Mouse (Mus musculus) C2C12 (cell line): ENCODE data around the gene Kdm2b. TPM values are rescaled to one million over a fixed set of nuclear protein-coding genes. Genes with fewer than 3 reads are reported as not detected.

Experiments
- H3K27me3 ChIP-seq: one replicate; pipeline ENCODE4 v1.6.1; 2011; ENCODE audit not compliant: control insufficient read depth, insufficient read depth, insufficient read length
- H3K36me3 ChIP-seq: one replicate; pipeline ENCODE4 v1.6.1; 2011; ENCODE audit not compliant: control insufficient read depth, insufficient read depth
- H3K4me3 ChIP-seq: one replicate; pipeline ENCODE4 v1.5.1; 2011; ENCODE audit warnings: mild to moderate bottlenecking, control low read depth; ENCODE audit not compliant: poor library complexity, insufficient read depth, severe bottlenecking
- H3K79me2 ChIP-seq: one replicate; pipeline ENCODE4 v1.6.1; 2011; ENCODE audit not compliant: control insufficient read depth, insufficient read depth
- H3K79me3 ChIP-seq: one replicate; pipeline ENCODE4 v1.6.1; 2011; ENCODE audit warnings: low read depth, control low read depth
- H3ac ChIP-seq: one replicate; pipeline ENCODE3; 2011; ENCODE audit warnings: low read depth; ENCODE audit not compliant: control insufficient read depth, insufficient read length
- CEBPB ChIP-seq: IDR thresholded peaks from one replicate; pipeline ENCODE4 v1.6.1; 2011; ENCODE audit warnings: low read depth, mild to moderate bottlenecking, control low read depth, moderate library complexity
- CTCF ChIP-seq: IDR thresholded peaks from one replicate; pipeline ENCODE4 v1.5.1; 2011; ENCODE audit not compliant: control insufficient read depth, insufficient read depth, insufficient read length
- FOSL1 ChIP-seq: IDR thresholded peaks from one replicate; pipeline ENCODE4 v1.8.0; 2011; ENCODE audit warnings: mild to moderate bottlenecking, low read length; ENCODE audit not compliant: poor library complexity, insufficient read depth, severe bottlenecking
- MAX ChIP-seq: IDR thresholded peaks from one replicate; pipeline ENCODE4 v1.6.1; 2011; ENCODE audit warnings: mild to moderate bottlenecking, control low read depth
- MYOD1 ChIP-seq: IDR thresholded peaks from one replicate; pipeline ENCODE4 v1.6.1; 2011; ENCODE audit warnings: low read depth; ENCODE audit not compliant: control insufficient read depth, insufficient read length
- MYOG ChIP-seq: IDR thresholded peaks from one replicate; pipeline ENCODE4 v1.6.1; 2011; ENCODE audit not compliant: control insufficient read depth, insufficient read length; ENCODE audit errors: extremely low read depth
- USF1 ChIP-seq: IDR thresholded peaks from one replicate; pipeline ENCODE4 v1.6.1; 2011; ENCODE audit warnings: low read depth, mild to moderate bottlenecking, control low read depth, moderate library complexity
- polyA plus RNA-seq: library from polyadenylated mRNA; unstranded; fragments of >200 nt; fragmentation: generic; extraction: Trizol; gene quantifications from one replicate; pipeline ENCODE4 v1.2.1, GENCODE M21; 2012; ENCODE audit warnings: missing spikeins

The Kdm2b gene
- polyA plus RNA-seq, 1 experiment, result 15.3 TPM

- no peak overlapping the region for H3ac ChIP-seq
- H3K36me3 ChIP-seq, result no peaks in the 10 kb centered on the region
- H3K4me3 ChIP-seq, result no peak overlapping the region
- no peak for TF ChIP-seq USF1
- TF ChIP-seq MYOD1, result no peak
- no peak for TF ChIP-seq FOSL1
- no peak for TF ChIP-seq MYOG
- no peak for TF ChIP-seq MAX
- TF ChIP-seq CEBPB, result no peak
- TF ChIP-seq CTCF, result no peak
- H3K79me2 ChIP-seq, result no peaks in the 10 kb centered on the region
- no peaks in the 10 kb centered on the region for H3K79me3 ChIP-seq
- no peaks in the 10 kb centered on the region for H3K27me3 ChIP-seq
Measured at GRCm38 (mm10) chr5:122937031-122937430, 52.6 kb downstream of the Kdm2b start.

- Histone ChIP-seq H3K4me3 (no peak overlapping the region), H3K79me2 (no peaks in the 10 kb centered on the region), H3ac (no peak overlapping the region), H3K36me3 (no peaks in the 10 kb centered on the region), H3K79me3 (no peaks in the 10 kb centered on the region), H3K27me3 (no peaks in the 10 kb centered on the region)
- TF ChIP-seq USF1 (no peak), FOSL1 (no peak), CEBPB (no peak), CTCF (no peak), MAX (no peak), MYOG (no peak), MYOD1 (no peak)
Measured at GRCm38 (mm10) chr5:122935810-122936209, 53.8 kb downstream of the Kdm2b start.

GRCm38 (mm10) chr5:122930991-122931390 is 58.6 kb downstream of the Kdm2b start:
- Histone ChIP-seq H3ac (no peak overlapping the region), H3K79me3 (no peaks in the 10 kb centered on the region), H3K4me3 (no peak overlapping the region), H3K36me3 (no peaks in the 10 kb centered on the region), H3K79me2 (no peaks in the 10 kb centered on the region), H3K27me3 (no peaks in the 10 kb centered on the region)
- TF ChIP-seq MYOG (no peak), CTCF (no peak), MAX (no peak), FOSL1 (no peak), USF1 (no peak), CEBPB (no peak), MYOD1 (no peak)

GRCm38 (mm10) chr5:122928293-122928692 is 61.3 kb downstream of the Kdm2b start:
- H3K4me3 ChIP-seq, result no peak overlapping the region
- TF ChIP-seq CEBPB (no peak), MYOD1 (no peak), USF1 (no peak), FOSL1 (no peak), MAX (no peak), MYOG (no peak), CTCF (no peak)
- H3K79me3 ChIP-seq, result no peaks in the 10 kb centered on the region
- no peaks in the 10 kb centered on the region for H3K27me3 ChIP-seq
- no peaks in the 10 kb centered on the region for H3K79me2 ChIP-seq
- no peak overlapping the region for H3ac ChIP-seq
- H3K36me3 ChIP-seq, result no peaks in the 10 kb centered on the region

- no peak overlapping the region for H3K4me3 ChIP-seq
- H3K36me3 ChIP-seq, result no peaks in the 10 kb centered on the region
- no peak overlapping the region for H3ac ChIP-seq
- H3K79me3 ChIP-seq, result no peaks in the 10 kb centered on the region
- no peaks in the 10 kb centered on the region for H3K79me2 ChIP-seq
- TF ChIP-seq CTCF (no peak), USF1 (no peak), FOSL1 (no peak), CEBPB (no peak), MYOG (no peak), MAX (no peak), MYOD1 (no peak)
- H3K27me3 ChIP-seq, result no peaks in the 10 kb centered on the region
Measured at GRCm38 (mm10) chr5:122927703-122928102, 61.9 kb downstream of the Kdm2b start.

GRCm38 (mm10) chr5:122927092-122927491 is 62.5 kb downstream of the Kdm2b start:
- H3K79me2 ChIP-seq, result no peaks in the 10 kb centered on the region
- no peaks in the 10 kb centered on the region for H3K36me3 ChIP-seq
- no peaks in the 10 kb centered on the region for H3K79me3 ChIP-seq
- no peak overlapping the region for H3ac ChIP-seq
- H3K4me3 ChIP-seq, result no peak overlapping the region
- H3K27me3 ChIP-seq, result no peaks in the 10 kb centered on the region
- no peak for TF ChIP-seq FOSL1
- no peak for TF ChIP-seq CEBPB
- no peak for TF ChIP-seq CTCF
- no peak for TF ChIP-seq MYOD1
